Mouse (Mus musculus): ENCODE measurements around the gene Rbm10. TPM values are rescaled to one million over a fixed set of nuclear protein-coding genes. Genes with fewer than 3 reads are reported as not detected.

Rbm10 gene
- total RNA-seq, 1 experiment from 2014 or later, result 36.6 TPM

Other genes with a start within 250 kb of the Rbm10 start
- 3.9 and 6.0 TPM in 2 replicates for gene Jade3, start 191.8 kb upstream of the Rbm10 start, total RNA-seq (2021)
- gene Rgn, start 67.7 kb upstream of the Rbm10 start, total RNA-seq (2021), result 3.3 and 7.5 TPM in 2 replicates
- gene Ndufb11, start 116 bp downstream of the Rbm10 start, total RNA-seq (2021), result 325 and 354 TPM in 2 replicates
- gene Uba1, start 40.8 kb downstream of the Rbm10 start, total RNA-seq (2021), result 472 and 515 TPM in 2 replicates
- 178 and 179 TPM in 2 replicates for gene Cdk16, start 70.5 kb downstream of the Rbm10 start, total RNA-seq (2021)
- 23.0 and 33.3 TPM in 2 replicates for gene Usp11, start 86.4 kb downstream of the Rbm10 start, total RNA-seq (2021)
- gene Araf, start 180.3 kb downstream of the Rbm10 start, total RNA-seq (2021), result 135 and 142 TPM in 2 replicates

All from adrenal gland, postnatal 25 days (tissue).